In the genomic region with DNA sequence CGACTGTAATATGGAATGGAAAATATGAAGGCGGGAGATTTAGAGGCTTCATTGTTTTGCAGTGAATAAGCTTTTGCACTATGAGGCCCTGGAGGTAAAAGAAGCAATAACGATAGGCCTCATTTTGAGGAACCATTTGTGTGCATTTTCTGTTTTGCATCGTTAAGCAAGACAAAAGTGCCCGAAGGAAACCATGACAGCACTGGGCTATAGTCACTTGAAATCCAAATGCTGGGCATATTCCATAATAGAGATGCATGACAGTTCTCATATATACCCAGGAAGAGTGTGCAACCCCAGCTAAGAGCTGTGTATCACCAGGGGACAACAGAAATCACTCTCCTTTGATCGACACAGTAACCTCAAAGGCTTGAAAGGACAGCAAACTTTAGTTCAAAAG, we compare ENCODE assay signal across 26 mouse cellular contexts. TPM values are rescaled to one million over a fixed set of nuclear protein-coding genes. Genes with fewer than 3 reads are reported as not detected.
DNase-seq lines count a peak whose midpoint lies in the region; ATAC-seq and TF ChIP-seq lines count a peak whose summit lies in the region.
"Had no signal": no experiment of that assay in that cellular context is flagged by ENCODE, and none has a peak within 500 bp of the region (broad histone marks: within the 10 kb centered on the region; RNA-seq: fewer than 3 reads in every experiment).

No protein-coding gene starts in this region.

- no peak overlapping the region for H3K9ac ChIP-seq in midbrain, embryonic 13.5 days (replicated peaks)
- H3K9ac ChIP-seq in midbrain, embryonic 16.5 days (ENCODE audit: low read depth, low read length) = no peak overlapping the region
- no peak overlapping the region for H3K9ac ChIP-seq in hindbrain, postnatal 0 days (replicated peaks; ENCODE audit: low read length)
- H3K9ac ChIP-seq in neural tube, embryonic 13.5 days = no peak overlapping the region
- H3K9ac ChIP-seq in forebrain, embryonic 16.5 days (replicated peaks; ENCODE audit: low read depth, low read length) = no peak overlapping the region
- H3K9ac ChIP-seq: heart, embryonic 13.5 days; intestine, embryonic 15.5 days; liver, embryonic 12.5 days; liver, postnatal 0 days had no signal

- H3K4me2 ChIP-seq in midbrain, embryonic 13.5 days (replicated peaks) = no peak overlapping the region
- no peak overlapping the region for H3K4me2 ChIP-seq in midbrain, embryonic 16.5 days (ENCODE audit: low read length)
- no peak overlapping the region for H3K4me2 ChIP-seq in hindbrain, postnatal 0 days (ENCODE audit: low read depth, low read length)
- H3K4me2 ChIP-seq in neural tube, embryonic 13.5 days = no peak overlapping the region
- no peak overlapping the region for H3K4me2 ChIP-seq in forebrain, embryonic 16.5 days (ENCODE audit: low read length)
- H3K4me2 ChIP-seq: heart, embryonic 13.5 days; intestine, embryonic 15.5 days; liver, embryonic 12.5 days had no signal

- no peaks in the 10 kb centered on the region for H3K9me3 ChIP-seq in midbrain, embryonic 13.5 days
- H3K9me3 ChIP-seq in midbrain, embryonic 16.5 days (replicated peaks; ENCODE audit: control insufficient read depth, low read length, poor library complexity, severe bottlenecking) = no peaks in the 10 kb centered on the region
- H3K9me3 ChIP-seq in hindbrain, postnatal 0 days (ENCODE audit: low read length) = no peaks in the 10 kb centered on the region
- H3K9me3 ChIP-seq in neural tube, embryonic 13.5 days = no peaks in the 10 kb centered on the region
- no peaks in the 10 kb centered on the region for H3K9me3 ChIP-seq in forebrain, embryonic 16.5 days (ENCODE audit: control insufficient read depth, low read length)
- H3K9me3 ChIP-seq: heart, embryonic 13.5 days; intestine, embryonic 15.5 days; liver, embryonic 12.5 days had no signal

- H3K4me3 ChIP-seq in midbrain, embryonic 13.5 days (replicated peaks) = no peak overlapping the region
- H3K4me3 ChIP-seq in midbrain, embryonic 16.5 days (ENCODE audit: low read depth, low read length) = no peak overlapping the region
- H3K4me3 ChIP-seq in hindbrain, postnatal 0 days (ENCODE audit: low read length) = no peak overlapping the region
- no peak overlapping the region for H3K4me3 ChIP-seq in neural tube, embryonic 13.5 days
- no peak overlapping the region for H3K4me3 ChIP-seq in forebrain, embryonic 16.5 days (replicated peaks; ENCODE audit: low read length)
- H3K4me3 ChIP-seq: heart, embryonic 13.5 days; intestine, embryonic 15.5 days; layer of hippocampus, adult 2 months; liver, embryonic 12.5 days had no signal

- H3K27ac ChIP-seq in midbrain, embryonic 13.5 days = peak overlapping the region; percentile 51
- no peak overlapping the region for H3K27ac ChIP-seq in midbrain, embryonic 16.5 days (ENCODE audit: low read length)
- no peak overlapping the region for H3K27ac ChIP-seq in hindbrain, postnatal 0 days
- peak overlapping the region; percentile 87 for H3K27ac ChIP-seq in neural tube, embryonic 13.5 days (replicated peaks)
- no peak overlapping the region for H3K27ac ChIP-seq in forebrain, embryonic 16.5 days (ENCODE audit: low read length)
- H3K27ac ChIP-seq: heart, embryonic 13.5 days; intestine, embryonic 15.5 days; layer of hippocampus, adult 2 months; liver, embryonic 12.5 days had no signal

- no peak for ATAC-seq in midbrain, embryonic 13.5 days
- no peak for ATAC-seq in midbrain, embryonic 16.5 days
- ATAC-seq in granulocyte monocyte progenitor cell, adult 5-6 weeks (replicated peaks; ENCODE audit: poor library complexity, severe bottlenecking) = peak; percentile 36
- 0 out of 2 replicates have a peak, but pooled peaks have one; percentile 42 for ATAC-seq in hindbrain, postnatal 0 days
- peak; percentile 38 for ATAC-seq in neural tube, embryonic 13.5 days (ENCODE audit: low read depth)
- no peak for ATAC-seq in erythroblast, adult 5-6 weeks (replicated peaks; ENCODE audit: low FRiP score, poor library complexity, severe bottlenecking)
- no peak for ATAC-seq in forebrain, embryonic 16.5 days
- ATAC-seq: CD4-positive, CD25-positive, alpha-beta regulatory T cell, adult 4 months; forebrain, embryonic 14.5 days; intestine, embryonic 15.5 days; liver, embryonic 12.5 days; liver, postnatal 0 days had no signal

- no peaks in the 10 kb centered on the region for H3K27me3 ChIP-seq in midbrain, embryonic 13.5 days
- H3K27me3 ChIP-seq in midbrain, embryonic 16.5 days (ENCODE audit: control insufficient read depth, insufficient read depth, low read depth, low read length) = no peaks in the 10 kb centered on the region
- H3K27me3 ChIP-seq in hindbrain, postnatal 0 days (ENCODE audit: insufficient read depth, low read length) = no peaks in the 10 kb centered on the region
- H3K27me3 ChIP-seq in neural tube, embryonic 13.5 days = peaks cover 4% of the 10 kb centered on the region; the same call in 1 of the 2 replicates
- H3K27me3 ChIP-seq in forebrain, embryonic 16.5 days (replicated peaks; ENCODE audit: control insufficient read depth, insufficient read depth, low read length) = no peaks in the 10 kb centered on the region
- H3K27me3 ChIP-seq: heart, embryonic 13.5 days; intestine, embryonic 15.5 days; liver, embryonic 12.5 days had no signal

- TF ChIP-seq CTCF in hindbrain, postnatal 0 days (IDR thresholded peaks at IDR 0.05; ENCODE audit: low read depth) = no peak

- peaks cover 25% of the 10 kb centered on the region for H3K4me1 ChIP-seq in midbrain, embryonic 13.5 days (replicated peaks)
- peaks cover 12% of the 10 kb centered on the region for H3K4me1 ChIP-seq in midbrain, embryonic 16.5 days (ENCODE audit: control insufficient read depth, insufficient read depth, low read length)
- 0 out of 2 replicates have a peak, but pooled peaks cover 4% of the 10 kb centered on the region for H3K4me1 ChIP-seq in hindbrain, postnatal 0 days (ENCODE audit: insufficient read depth, low read length)
- peaks cover 30% of the 10 kb centered on the region for H3K4me1 ChIP-seq in neural tube, embryonic 13.5 days (replicated peaks)
- peaks cover 12% of the 10 kb centered on the region for H3K4me1 ChIP-seq in forebrain, embryonic 16.5 days (replicated peaks; ENCODE audit: control insufficient read depth, insufficient read depth, low read length)
- H3K4me1 ChIP-seq: heart, embryonic 13.5 days; liver, embryonic 12.5 days had no signal

- DNase-seq in hindbrain, postnatal 0 days (ENCODE audit: low spot score) = no peak
- no peak for DNase-seq in right cerebral cortex, postnatal 25 days
- DNase-seq: adrenal gland, postnatal 25 days; cerebellum, adult 8-10 months; cerebellum, postnatal 25 days; gastrocnemius, postnatal 25 days; heart, postnatal 10 days; kidney, adult 2 months; kidney, postnatal 36 days; left cerebral cortex, postnatal 4 days; liver, postnatal 0 days; lung, postnatal 36 days; right cerebral cortex, postnatal 4 days; thymus, postnatal 4 days had no signal

- H3K36me3 ChIP-seq in midbrain, embryonic 13.5 days = no peaks in the 10 kb centered on the region
- no peaks in the 10 kb centered on the region for H3K36me3 ChIP-seq in midbrain, embryonic 16.5 days (ENCODE audit: control insufficient read depth, insufficient read depth, low read length)
- H3K36me3 ChIP-seq in hindbrain, postnatal 0 days (ENCODE audit: insufficient read depth, low read length) = no peaks in the 10 kb centered on the region
- no peaks in the 10 kb centered on the region for H3K36me3 ChIP-seq in neural tube, embryonic 13.5 days
- H3K36me3 ChIP-seq in forebrain, embryonic 16.5 days (ENCODE audit: control insufficient read depth, insufficient read depth) = no peaks in the 10 kb centered on the region
- H3K36me3 ChIP-seq: heart, embryonic 13.5 days; intestine, embryonic 15.5 days; liver, embryonic 12.5 days had no signal

- 74% methylated on average over 6 of the region's 6 CpGs for WGBS in midbrain, embryonic 13.5 days
- WGBS in midbrain, embryonic 16.5 days = 60% methylated on average over 6 of the region's 6 CpGs
- WGBS in hindbrain, postnatal 0 days = 60% methylated on average over 6 of the region's 6 CpGs
- 38% methylated on average over 6 of the region's 6 CpGs for WGBS in neural tube, embryonic 13.5 days
- WGBS in forebrain, embryonic 16.5 days = 50% methylated on average over 6 of the region's 6 CpGs

RNA-seq across cellular contexts. Expression of a gene that starts 38.1 kb away (rescaled TPM):
- 41.6 and 43.3 TPM in 2 replicates for polyA plus RNA-seq in midbrain, embryonic 13.5 days (2015; fragmentation: Nextera tagmentation; extraction: Ambion mirVana)
- polyA plus RNA-seq in midbrain, embryonic 16.5 days (2015; fragmentation: Nextera tagmentation; extraction: Ambion mirVana) = 26.6 and 30.1 TPM in 2 replicates
- 21.6 and 25.7 TPM in 2 replicates for total RNA-seq in granulocyte monocyte progenitor cell, adult 5-6 weeks (2014; fragmentation: Nextera tagmentation)
- 30.3 and 30.6 TPM in 2 replicates for total RNA-seq in granulocyte monocyte progenitor cell, adult 5-6 weeks (2017)
- 30.1 and 32.4 TPM in 2 replicates for total RNA-seq in hindbrain, postnatal 0 days (2014; rRNA removed)
- 20.7 and 21.6 TPM in 2 replicates for polyA plus RNA-seq in hindbrain, postnatal 0 days (2015; fragmentation: Nextera tagmentation; extraction: Ambion mirVana)
- polyA plus RNA-seq in neural tube, embryonic 13.5 days (2015; fragmentation: Nextera tagmentation; extraction: Ambion mirVana) = 48.3 and 48.8 TPM in 2 replicates
- 6.7 and 7.7 TPM in 2 replicates for total RNA-seq in erythroblast, adult 5-6 weeks (2015; ENCODE audit: low replicate concordance)
- 3.2 and 6.2 TPM in 2 replicates for total RNA-seq in erythroblast, adult 5-6 weeks (2017; ENCODE audit: low replicate concordance)
- 29.0 and 30.6 TPM in 2 replicates for polyA plus RNA-seq in forebrain, embryonic 16.5 days (2015; fragmentation: Nextera tagmentation; extraction: Ambion mirVana)

Comparison
In these comparisons a context has a peak if more than half of its experiments do, and no peak if none do; other contexts are left out.
1. H3K27ac ChIP-seq: peak in midbrain, embryonic 13.5 days (single experiment) and neural tube, embryonic 13.5 days (single experiment); none in midbrain, embryonic 16.5 days (single experiment), hindbrain, postnatal 0 days (single experiment) and forebrain, embryonic 16.5 days (single experiment).
2. ATAC-seq: peak in granulocyte monocyte progenitor cell, adult 5-6 weeks (single experiment), hindbrain, postnatal 0 days (single experiment) and neural tube, embryonic 13.5 days (single experiment); none in midbrain, embryonic 13.5 days (single experiment), midbrain, embryonic 16.5 days (single experiment), erythroblast, adult 5-6 weeks (single experiment) and forebrain, embryonic 16.5 days (single experiment).